14 mouse cellular contexts compared by ENCODE assay signal in genomic region chr10:94038366-94039260, GRCm38 (mm10). TPM values are rescaled to one million over a fixed set of nuclear protein-coding genes. Genes with fewer than 3 reads are reported as not detected.
DNase-seq lines count a peak whose midpoint lies in the region; ATAC-seq and TF ChIP-seq lines count a peak whose summit lies in the region.
"Had no signal": no experiment of that assay in that cellular context is flagged by ENCODE, and none has a peak within 500 bp of the region (broad histone marks: within the 10 kb centered on the region; RNA-seq: fewer than 3 reads in every experiment).

No protein-coding gene starts in this region.

- no peak overlapping the region for H3K4me3 ChIP-seq in liver, adult 2 months (ENCODE audit: insufficient read depth, low read depth, low read length)
- no peak overlapping the region for H3K4me3 ChIP-seq in liver, postnatal 0 days (ENCODE audit: low read depth, low read length)
- H3K4me3 ChIP-seq: embryonic facial prominence, embryonic 13.5 days; midbrain, embryonic 13.5 days had no signal

- peak overlapping the region; percentile 13; the same call in 1 of the 2 replicates for H3K9ac ChIP-seq in liver, adult 2 months (ENCODE audit: low read depth, low read length)
- H3K9ac ChIP-seq in liver, postnatal 0 days (replicated peaks): no peak overlapping the region
- H3K9ac ChIP-seq: embryonic facial prominence, embryonic 13.5 days; lung, embryonic 14.5 days; midbrain, embryonic 13.5 days had no signal

- 0 out of 2 replicates have a peak overlapping the region, but pooled peaks have one; percentile 0 for H3K4me2 ChIP-seq in liver, postnatal 0 days (ENCODE audit: low read depth, low read length)
- H3K4me2 ChIP-seq: embryonic facial prominence, embryonic 13.5 days; lung, embryonic 14.5 days; midbrain, embryonic 13.5 days had no signal

- no peak for TF ChIP-seq POLR2A in liver, adult 2 months (IDR thresholded peaks at IDR 0.05; ENCODE audit: extremely low read depth, insufficient read depth, low read length)

- intact Hi-C loops in heart, postnatal 10 days (cut with DNase I): loop anchor here (5.0 kb wide), 1 partner anchor 34 kb away; no protein-coding TSS in a partner anchor

- peaks cover 4% of the 10 kb centered on the region for H3K36me3 ChIP-seq in liver, adult 2 months (ENCODE audit: control insufficient read depth, insufficient read depth, low read length)
- no peaks in the 10 kb centered on the region for H3K36me3 ChIP-seq in liver, postnatal 0 days (replicated peaks; ENCODE audit: insufficient read depth, low read length)
- H3K36me3 ChIP-seq: embryonic facial prominence, embryonic 13.5 days; midbrain, embryonic 13.5 days had no signal

- H3K27ac ChIP-seq in liver, adult 2 months (replicated peaks; ENCODE audit: insufficient read depth, low read depth, low read length): no peak overlapping the region
- H3K27ac ChIP-seq in liver, postnatal 0 days (ENCODE audit: low read depth): no peak overlapping the region
- H3K27ac ChIP-seq: embryonic facial prominence, embryonic 13.5 days; midbrain, embryonic 13.5 days had no signal

- peaks cover 30% of the 10 kb centered on the region for H3K79me2 ChIP-seq in liver, adult 2 months (ENCODE audit: control insufficient read depth, insufficient read depth, low read length)

- TF ChIP-seq CTCF in liver, adult 2 months (IDR thresholded peaks at IDR 0.05; ENCODE audit: low read depth, low read length): no peak
- no peak for TF ChIP-seq CTCF in liver, postnatal 0 days (IDR thresholded peaks at IDR 0.05; ENCODE audit: low read depth)

- 37% methylated on average over 7 of the region's 7 CpGs for WGBS in liver, adult 2 months
- 64% methylated on average over 7 of the region's 7 CpGs for WGBS in liver, postnatal 0 days (ENCODE audit: insufficient replicate concordance)

- TF ChIP-seq EP300 in liver, postnatal 0 days (IDR thresholded peaks at IDR 0.05; ENCODE audit: low read depth): no peak

- peaks cover 16% of the 10 kb centered on the region for H3K4me1 ChIP-seq in liver, adult 2 months (ENCODE audit: control insufficient read depth, insufficient read depth, low read length)
- peaks cover 12% of the 10 kb centered on the region for H3K4me1 ChIP-seq in liver, postnatal 0 days (ENCODE audit: insufficient read depth)

- DNase-seq in heart, adult 11 months: peak; percentile 54
- DNase-seq in heart, postnatal 10 days: no peak
- DNase-seq in liver, adult 2 months (ENCODE audit: extremely low read depth, low read depth, low spot score): peak; percentile 51
- no peak for DNase-seq in liver
- peak; percentile 46 to 49 for DNase-seq in B cell, adult 2 months
- DNase-seq in liver, postnatal 0 days: no peak
- DNase-seq in layer of hippocampus, postnatal 36 days: no peak
- no peak for DNase-seq in left cerebral cortex, adult 9 months (ENCODE audit: low spot score in 2 of 2)
- DNase-seq: cerebellum, adult 9-10 months; kidney, adult 18-20 months; kidney, postnatal 36 days; lung, embryonic 14.5 days had no signal

- H3K9me3 ChIP-seq in liver, postnatal 0 days (ENCODE audit: low read length): no peaks in the 10 kb centered on the region
- H3K9me3 ChIP-seq: embryonic facial prominence, embryonic 13.5 days; midbrain, embryonic 13.5 days had no signal

- ATAC-seq in liver, postnatal 0 days: no peak
- ATAC-seq: midbrain, embryonic 13.5 days had no signal

- no peaks in the 10 kb centered on the region for H3K27me3 ChIP-seq in liver, adult 2 months (ENCODE audit: control insufficient read depth, insufficient read depth, low read length)
- no peaks in the 10 kb centered on the region for H3K27me3 ChIP-seq in liver, postnatal 0 days (ENCODE audit: insufficient read depth, low read length)
- H3K27me3 ChIP-seq: embryonic facial prominence, embryonic 13.5 days; midbrain, embryonic 13.5 days had no signal

RNA-seq across cellular contexts. Expression of gene Fgd6, which starts 2.8 kb away (rescaled TPM):
- 1 to 10 TPM; 5.9 to 6.0 TPM for total RNA-seq in heart, postnatal 10 days (2021)
- total RNA-seq in liver, adult 2 months (2014; rRNA removed): 17.2 and 17.8 TPM in 2 replicates
- polyA plus RNA-seq in liver, adult 2 months (2012; rRNA removed): 4.2 and 4.7 TPM in 2 replicates
- 2.4 TPM in 2 replicates for polyA plus RNA-seq in liver, postnatal 0 days (2015; fragmentation: Nextera tagmentation; extraction: Ambion mirVana)
- total RNA-seq in layer of hippocampus, postnatal 36 days (2021): 10 to 100 TPM in 1 of 2 experiments, 1 to 10 TPM in 1; 9.3 to 14.3 TPM

RNA-seq across cellular contexts. Expression of gene Vezt, which starts 3.0 kb away (rescaled TPM):
- total RNA-seq in heart, postnatal 10 days (2021): 10 to 100 TPM; 37.9 to 40.2 TPM
- total RNA-seq in liver, adult 2 months (2014; rRNA removed): 9.2 and 11.7 TPM in 2 replicates
- polyA plus RNA-seq in liver, adult 2 months (2012; rRNA removed): 6.4 and 6.5 TPM in 2 replicates
- 8.6 TPM in 2 replicates for polyA plus RNA-seq in liver, postnatal 0 days (2015; fragmentation: Nextera tagmentation; extraction: Ambion mirVana)
- total RNA-seq in layer of hippocampus, postnatal 36 days (2021): 10 to 100 TPM; 61.6 to 72.6 TPM

Comparison
In these comparisons a context has a peak if more than half of its experiments do, and no peak if none do; other contexts are left out.
1. DNase-seq: peak in heart, adult 11 months (single experiment), liver, adult 2 months (single experiment) and B cell, adult 2 months (2 of 2); none in heart, postnatal 10 days (0 of 2), liver (single experiment), liver, postnatal 0 days (single experiment), layer of hippocampus, postnatal 36 days (0 of 2) and left cerebral cortex, adult 9 months (0 of 2).